Mouse (Mus musculus) kidney, postnatal 14 days (tissue): ENCODE measurements at regions not wholly inside any gene's neighbourhood (a gene's known extent, or its start where the extent isn't known, plus 50 kb on each side); places are given as distances from the start of the nearest gene placed in this dataset.
A peak's percentile ranks its signal among the peaks of the same experiment; 100 is the strongest.
"Not testable (repeated sequence)": the region's sequence is repeated elsewhere in the genome, so short reads cannot be mapped to it uniquely, and the experiment has no call there.

Source experiments
- DNase-seq: peaks from one replicate; pipeline ENCODE4 v3.0.0; 2022; ENCODE audit warnings: mixed read lengths

GRCm38 (mm10) chr15:14253602-14254301, 1080.3 kb upstream of the Cdh6 start:
- DNase-seq: no peak

GRCm38 (mm10) chr15:14251773-14252172, 1078.3 kb upstream of the Cdh6 start:
- DNase-seq: no peak

GRCm38 (mm10) chr15:14215236-14215635, 1041.8 kb upstream of the Cdh6 start:
- no peak for DNase-seq

- no peak for DNase-seq
Measured at GRCm38 (mm10) chr15:14214726-14215125, 1041.3 kb upstream of the Cdh6 start.

- DNase-seq: no peak
Measured at GRCm38 (mm10) chr15:14177523-14177922, 1004.0 kb upstream of the Cdh6 start.

GRCm38 (mm10) chr15:14137402-14137801, 963.9 kb upstream of the Cdh6 start:
- no peak for DNase-seq

- no peak for DNase-seq
Measured at GRCm38 (mm10) chr15:14123829-14124228, 950.4 kb upstream of the Cdh6 start.

GRCm38 (mm10) chr15:14118321-14118720, 944.8 kb upstream of the Cdh6 start:
- DNase-seq: not testable (repeated sequence)

- no peak for DNase-seq
Measured at GRCm38 (mm10) chr15:14101757-14102156, 928.3 kb upstream of the Cdh6 start.

GRCm38 (mm10) chr15:14051872-14052271, 878.4 kb upstream of the Cdh6 start:
- peak; percentile 3 for DNase-seq
